Mouse (Mus musculus): ENCODE results near the gene Polr2l. TPM values are rescaled to one million over a fixed set of nuclear protein-coding genes. Genes with fewer than 3 reads are reported as not detected.
A peak's percentile ranks its signal among the peaks of the same experiment; 100 is the strongest.

The Polr2l gene
- polyA plus RNA-seq, 1 experiment = 29.0 TPM

- Histone ChIP-seq H3K4me1 (ENCODE audit: control insufficient read depth, insufficient read depth, low read length) (peaks cover 23% of the 10 kb centered on the region), H3K4me3 (replicated peaks; ENCODE audit: extremely low read depth, low read depth, low read length) (no peak overlapping the region)
- 36% methylated on average over 5 of the region's 5 CpGs for WGBS
- DNase-seq = no peak
- TF ChIP-seq POLR2A (IDR thresholded peaks at IDR 0.05; ENCODE audit: borderline replicate concordance, extremely low read depth, low read depth, low read length) (no peak), CTCF (IDR thresholded peaks at IDR 0.05; ENCODE audit: insufficient read depth, low read length) (no peak)
Observed at GRCm38 (mm10) chr7:141478270-141478748, 3.4 kb upstream of the Polr2l start.

- no peak overlapping the region for H3K4me3 ChIP-seq (replicated peaks; ENCODE audit: extremely low read depth, low read depth, low read length)
- TF ChIP-seq POLR2A (IDR thresholded peaks at IDR 0.05; ENCODE audit: borderline replicate concordance, extremely low read depth, low read depth, low read length) (no peak), CTCF (IDR thresholded peaks at IDR 0.05; ENCODE audit: insufficient read depth, low read length) (no peak)
- DNase-seq = peak; percentile 25
- H3K4me1 ChIP-seq (ENCODE audit: control insufficient read depth, insufficient read depth, low read length) = peaks cover 23% of the 10 kb centered on the region
- 14% methylated on average over 4 of the region's 4 CpGs for WGBS
Observed at GRCm38 (mm10) chr7:141477578-141478269, 2.8 kb upstream of the Polr2l start.

- DNase-seq = no peak
- 1% methylated on average over 7 of the region's 7 CpGs for WGBS
- Histone ChIP-seq H3K4me1 (ENCODE audit: control insufficient read depth, insufficient read depth, low read length) (peaks cover 22% of the 10 kb centered on the region), H3K4me3 (replicated peaks; ENCODE audit: extremely low read depth, low read depth, low read length) (peak overlapping the region; percentile 66)
- TF ChIP-seq POLR2A (IDR thresholded peaks at IDR 0.05; ENCODE audit: borderline replicate concordance, extremely low read depth, low read depth, low read length) = no peak
- no peak for TF ChIP-seq CTCF (IDR thresholded peaks at IDR 0.05; ENCODE audit: insufficient read depth, low read length)
Observed at GRCm38 (mm10) chr7:141476981-141477370, 2.0 kb upstream of the Polr2l start.

DNA sequence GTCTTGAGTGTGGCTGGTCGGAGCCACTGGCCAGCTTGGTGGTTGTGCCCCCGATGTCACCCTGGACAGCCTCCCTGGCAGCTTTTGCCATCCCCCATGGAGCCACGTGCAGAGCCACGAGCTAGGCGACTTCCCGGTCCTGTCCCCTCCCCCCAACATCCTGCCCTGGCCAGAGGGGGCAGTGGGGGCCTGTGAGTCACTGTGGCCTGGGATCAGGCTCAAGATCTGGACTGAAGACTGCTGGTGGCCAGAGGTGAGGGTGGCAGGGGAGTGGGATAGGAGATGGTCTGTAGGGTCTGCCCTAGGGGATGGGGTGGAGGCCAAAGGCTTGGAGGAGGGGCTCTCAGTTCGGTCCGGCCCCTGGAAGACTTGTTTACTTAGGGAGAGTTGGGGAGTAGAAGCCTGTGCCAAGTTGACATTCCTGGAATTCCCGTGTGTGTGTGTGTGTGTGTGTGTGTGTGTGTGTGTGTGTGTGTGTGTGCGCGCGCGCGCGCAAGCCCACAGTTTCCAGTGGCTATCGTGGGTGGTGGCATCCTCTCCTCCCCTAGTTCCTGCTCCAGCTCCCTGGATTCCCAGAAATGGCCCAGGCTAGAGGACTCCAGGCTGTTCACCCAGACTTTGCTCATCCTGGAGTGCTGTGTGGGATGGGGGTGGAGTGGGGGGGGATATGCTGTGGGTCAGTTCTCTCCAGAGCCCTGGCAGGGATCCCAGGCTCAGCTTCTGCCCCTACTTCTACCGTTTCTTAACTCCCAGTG is 1.5 kb upstream of the Polr2l start:
- H3K4me1 ChIP-seq (ENCODE audit: control insufficient read depth, insufficient read depth, low read length) = peaks cover 21% of the 10 kb centered on the region
- 0% methylated on average over 17 of the region's 17 CpGs for WGBS
- DNase-seq = peak; percentile 92
- peak overlapping the region; percentile 66 for H3K4me3 ChIP-seq (replicated peaks; ENCODE audit: extremely low read depth, low read depth, low read length)
- TF ChIP-seq CTCF (IDR thresholded peaks at IDR 0.05; ENCODE audit: insufficient read depth, low read length) = no peak
- peak; percentile 51 for TF ChIP-seq POLR2A (IDR thresholded peaks at IDR 0.05; ENCODE audit: borderline replicate concordance, extremely low read depth, low read depth, low read length)

DNA sequence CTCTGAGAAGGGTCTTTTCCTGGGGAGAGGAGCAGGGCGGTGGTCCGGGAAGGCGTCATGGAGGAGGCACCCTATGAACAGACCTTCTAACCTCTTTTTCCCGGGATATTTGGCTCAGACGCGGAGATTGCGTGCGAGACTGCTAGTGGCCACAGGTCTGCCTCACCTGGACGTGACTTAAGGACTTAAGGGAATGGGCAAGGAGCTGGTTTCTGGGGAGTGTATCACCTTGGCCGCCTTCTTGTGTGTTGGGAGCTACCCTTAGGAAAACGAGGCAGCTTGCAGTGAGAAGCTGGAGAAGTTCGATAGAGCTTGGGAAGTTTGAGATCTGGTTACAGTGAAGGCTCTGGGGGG is 850 bp upstream of the Polr2l start:
- no peak for TF ChIP-seq POLR2A (IDR thresholded peaks at IDR 0.05; ENCODE audit: borderline replicate concordance, extremely low read depth, low read depth, low read length)
- no peak for TF ChIP-seq CTCF (IDR thresholded peaks at IDR 0.05; ENCODE audit: insufficient read depth, low read length)
- WGBS = under 1% methylated on average over 12 of the region's 12 CpGs
- Histone ChIP-seq H3K4me1 (ENCODE audit: control insufficient read depth, insufficient read depth, low read length) (peaks cover 16% of the 10 kb centered on the region; the same call in 1 of the 2 replicates), H3K4me3 (replicated peaks; ENCODE audit: extremely low read depth, low read depth, low read length) (peak overlapping the region; percentile 66)
- DNase-seq = no peak

DNA sequence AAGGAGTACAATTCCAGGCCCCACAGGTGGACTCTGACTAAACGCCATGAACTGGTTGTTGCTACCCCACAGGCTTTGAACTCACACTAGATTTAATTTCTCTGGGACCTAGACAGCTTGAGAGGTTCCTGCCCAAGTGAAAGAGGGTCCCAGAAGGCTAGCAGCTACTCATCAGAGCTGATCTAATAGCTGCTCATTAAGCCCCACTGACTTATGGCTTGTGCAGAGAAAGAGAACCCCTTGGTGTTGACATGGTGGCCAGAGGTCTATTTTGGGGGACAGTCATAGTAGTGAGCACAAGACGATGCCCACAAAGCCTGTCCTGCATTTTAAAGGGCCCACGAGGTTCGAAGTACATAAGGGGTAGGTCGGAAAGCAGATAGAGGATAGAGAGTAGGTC is 772 bp downstream of the Polr2l start:
- Histone ChIP-seq H3K4me3 (replicated peaks; ENCODE audit: extremely low read depth, low read depth, low read length) (peak overlapping the region; percentile 25), H3K4me1 (ENCODE audit: control insufficient read depth, insufficient read depth, low read length) (peaks cover 17% of the 10 kb centered on the region)
- no peak for DNase-seq
- TF ChIP-seq POLR2A (IDR thresholded peaks at IDR 0.05; ENCODE audit: borderline replicate concordance, extremely low read depth, low read depth, low read length) = no peak
- TF ChIP-seq CTCF (IDR thresholded peaks at IDR 0.05; ENCODE audit: insufficient read depth, low read length) = no peak
- WGBS = 7% methylated on average over 5 of the region's 5 CpGs

DNA sequence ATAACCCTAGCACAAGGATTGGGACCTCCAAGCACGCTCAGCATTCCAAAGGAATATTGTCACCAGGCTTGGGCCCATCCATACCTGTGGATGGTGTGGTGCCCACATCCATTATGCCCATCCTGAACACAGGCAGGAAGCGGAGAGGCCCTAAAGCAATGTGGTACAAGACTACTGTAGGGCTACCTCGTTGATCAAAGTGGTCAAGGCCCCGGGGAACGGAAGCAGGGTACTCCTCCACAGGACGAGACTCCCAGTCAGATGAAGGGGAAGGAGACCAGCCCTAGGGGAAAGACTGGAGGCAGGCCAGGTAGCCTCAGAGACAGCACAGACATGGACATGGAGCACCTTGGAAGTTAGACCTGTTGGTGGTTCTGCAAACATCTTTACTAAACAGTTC is 2.2 kb downstream of the Polr2l start:
- no peak for DNase-seq
- 70% methylated on average over 6 of the region's 6 CpGs for WGBS
- H3K4me1 ChIP-seq (ENCODE audit: control insufficient read depth, insufficient read depth, low read length) = peaks cover 20% of the 10 kb centered on the region
- no peak overlapping the region for H3K4me3 ChIP-seq (replicated peaks; ENCODE audit: extremely low read depth, low read depth, low read length)
- no peak for TF ChIP-seq CTCF (IDR thresholded peaks at IDR 0.05; ENCODE audit: insufficient read depth, low read length)
- TF ChIP-seq POLR2A (IDR thresholded peaks at IDR 0.05; ENCODE audit: borderline replicate concordance, extremely low read depth, low read depth, low read length) = peak; percentile 17; the same call in 1 of the 2 replicates

DNA sequence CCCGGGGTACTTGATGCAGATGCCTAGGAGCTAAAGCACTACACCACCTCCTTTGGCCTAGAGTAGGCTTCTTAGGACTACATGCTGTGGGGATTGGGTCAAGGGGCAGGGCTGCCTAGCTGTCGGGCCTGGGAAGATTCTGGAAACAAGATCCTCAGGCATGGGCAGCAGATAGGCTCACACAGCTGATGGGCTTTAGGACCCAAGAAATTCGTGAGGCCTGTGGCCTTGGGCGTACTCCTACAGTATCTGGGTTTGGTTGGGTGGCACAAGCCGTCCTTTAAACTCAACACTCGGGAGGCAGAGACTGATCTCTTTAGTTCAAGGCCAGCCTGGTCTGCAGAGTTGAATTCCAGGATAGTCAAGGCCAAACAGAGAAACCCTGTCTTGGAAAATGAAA is 2.7 kb downstream of the Polr2l start:
- 74% methylated on average over 6 of the region's 6 CpGs for WGBS
- DNase-seq = no peak
- TF ChIP-seq POLR2A (IDR thresholded peaks at IDR 0.05; ENCODE audit: borderline replicate concordance, extremely low read depth, low read depth, low read length) (no peak), CTCF (IDR thresholded peaks at IDR 0.05; ENCODE audit: insufficient read depth, low read length) (no peak)
- H3K4me1 ChIP-seq (ENCODE audit: control insufficient read depth, insufficient read depth, low read length) = peaks cover 15% of the 10 kb centered on the region
- no peak overlapping the region for H3K4me3 ChIP-seq (replicated peaks; ENCODE audit: extremely low read depth, low read depth, low read length)

DNA sequence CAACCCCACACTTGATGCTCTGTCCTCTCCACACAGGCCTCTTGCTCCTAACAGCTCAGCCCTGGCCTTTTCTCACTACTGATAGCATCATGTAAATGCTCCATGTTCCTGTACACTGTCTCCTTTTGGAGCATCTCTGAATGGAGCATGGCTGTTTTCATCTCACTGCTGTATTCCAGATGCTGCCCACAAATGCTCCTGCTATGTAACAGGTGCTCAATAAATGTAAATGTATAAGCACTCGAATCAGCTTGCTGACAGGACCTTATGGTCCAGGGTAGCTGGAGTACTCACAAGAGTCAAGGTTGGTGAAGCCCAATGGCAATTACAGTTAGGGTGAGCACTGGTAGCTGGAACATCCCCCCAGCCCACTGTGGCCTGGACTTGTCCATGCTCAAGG is 3.7 kb downstream of the Polr2l start:
- 87% methylated on average over 1 of the region's 1 CpGs for WGBS
- Histone ChIP-seq H3K4me3 (replicated peaks; ENCODE audit: extremely low read depth, low read depth, low read length) (no peak overlapping the region), H3K4me1 (ENCODE audit: control insufficient read depth, insufficient read depth, low read length) (peaks cover 19% of the 10 kb centered on the region)
- TF ChIP-seq POLR2A (IDR thresholded peaks at IDR 0.05; ENCODE audit: borderline replicate concordance, extremely low read depth, low read depth, low read length) = no peak
- TF ChIP-seq CTCF (IDR thresholded peaks at IDR 0.05; ENCODE audit: insufficient read depth, low read length) = no peak
- DNase-seq = no peak

GRCm38 (mm10) chr7:141470637-141470944 is 4.3 kb downstream of the Polr2l start:
- DNase-seq = no peak
- H3K4me3 ChIP-seq (replicated peaks; ENCODE audit: extremely low read depth, low read depth, low read length) = no peak overlapping the region
- WGBS = 85% methylated on average over 10 of the region's 10 CpGs
- H3K4me1 ChIP-seq (ENCODE audit: control insufficient read depth, insufficient read depth, low read length) = peaks cover 21% of the 10 kb centered on the region
- TF ChIP-seq POLR2A (IDR thresholded peaks at IDR 0.05; ENCODE audit: borderline replicate concordance, extremely low read depth, low read depth, low read length) (no peak), CTCF (IDR thresholded peaks at IDR 0.05; ENCODE audit: insufficient read depth, low read length) (no peak)
